Mouse (Mus musculus) brain, embryonic 14.5 days (tissue): ENCODE measurements around the gene Sobp.

Experiments
- CTCF ChIP-seq: fragments of 200-500 bp; IDR thresholded peaks from 2 replicates; pipeline ENCODE4 v1.5.1; 2012; ENCODE audit warnings: inconsistent platforms, mild to moderate bottlenecking, moderate library complexity, borderline replicate concordance; ENCODE audit not compliant: insufficient read depth, insufficient read length; ENCODE audit errors: extremely low read depth
- POLR2A ChIP-seq: fragments of 200-500 bp; IDR thresholded peaks from 2 replicates; pipeline ENCODE4 v1.6.1; 2012; ENCODE audit warnings: mild to moderate bottlenecking, inconsistent platforms, borderline replicate concordance; ENCODE audit not compliant: poor library complexity, insufficient read depth, insufficient read length, severe bottlenecking; ENCODE audit errors: extremely low read depth

DNA sequence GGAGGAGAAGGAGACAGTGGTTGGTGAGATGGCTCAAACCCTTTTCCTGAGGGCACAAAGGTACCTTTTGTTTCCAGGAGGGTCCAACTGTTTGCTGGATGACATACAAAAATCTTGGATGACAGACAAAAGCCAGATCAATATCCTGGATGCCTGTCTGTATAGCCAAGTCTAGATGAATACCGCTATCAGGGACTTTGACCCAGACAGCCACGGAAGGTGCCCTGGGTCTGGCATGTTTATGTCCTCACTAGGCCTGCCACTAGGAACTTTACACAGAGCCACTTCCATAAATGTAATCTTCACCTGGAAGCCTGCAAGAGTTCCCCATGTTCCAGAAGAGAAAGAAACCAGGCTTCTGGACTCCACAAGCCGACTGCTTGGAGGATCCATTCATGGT lies 172.9 kb downstream of the Sobp start:
- no peak for TF ChIP-seq CTCF
- TF ChIP-seq POLR2A: no peak
